Mouse (Mus musculus) adrenal gland, adult (tissue): ENCODE results near the gene Odr4.

Experiments used
- DNase-seq, 2 experiments: peaks; one replicate each; pipeline ENCODE4 v3.0.0; 2022 to 2023; ENCODE audit warnings: low spot score in 1 of 2; ENCODE audit not compliant: inconsistent age in 2 of 2

Odr4 gene

GRCm38 (mm10) chr1:150392638-150393487, at the start of gene Odr4, which contains the start of gene Tpr:
Gene Odr4 (minus strand): TSS chr1:150393080.
Gene Tpr (plus strand): TSS chr1:150392838.
- DNase-seq, result peak; percentile 99 to 100

- DNase-seq, result no peak
Measured at GRCm38 (mm10) chr1:150441731-150442130, 48.9 kb upstream of the Odr4 start.

GRCm38 (mm10) chr1:150438641-150439040, 45.8 kb upstream of the Odr4 start:
- DNase-seq, result no peak

GRCm38 (mm10) chr1:150426216-150426615, 33.3 kb upstream of the Odr4 start:
- no peak for DNase-seq

GRCm38 (mm10) chr1:150425665-150426064, 32.8 kb upstream of the Odr4 start:
- no peak for DNase-seq

GRCm38 (mm10) chr1:150418426-150418825, 25.5 kb upstream of the Odr4 start:
- no peak for DNase-seq

GRCm38 (mm10) chr1:150416006-150416405, 23.1 kb upstream of the Odr4 start:
- no peak for DNase-seq

GRCm38 (mm10) chr1:150409996-150410395, 17.1 kb upstream of the Odr4 start:
- peak in 1 of 2 experiments; percentile 71 for DNase-seq

- DNase-seq, result peak; percentile 14 to 50
Measured at GRCm38 (mm10) chr1:150407285-150407684, 14.4 kb upstream of the Odr4 start.

- DNase-seq, result no peak
Measured at GRCm38 (mm10) chr1:150404555-150404954, 11.7 kb upstream of the Odr4 start.

- DNase-seq, result no peak
Measured at GRCm38 (mm10) chr1:150403914-150404313, 11.0 kb upstream of the Odr4 start.

- no peak for DNase-seq
Measured at GRCm38 (mm10) chr1:150396001-150396400, 3.1 kb upstream of the Odr4 start.

GRCm38 (mm10) chr1:150393488-150393852, 590 bp upstream of the Odr4 start:
- DNase-seq, result no peak

- peak in 1 of 2 experiments; percentile 52 for DNase-seq
Measured at GRCm38 (mm10) chr1:150391931-150392637, 796 bp downstream of the Odr4 start.

GRCm38 (mm10) chr1:150389390-150390129, 3.3 kb downstream of the Odr4 start:
- DNase-seq, result no peak

- DNase-seq, result no peak
Measured at GRCm38 (mm10) chr1:150387572-150387971, 5.3 kb downstream of the Odr4 start.

- DNase-seq, result no peak
Measured at GRCm38 (mm10) chr1:150384138-150384537, 8.7 kb downstream of the Odr4 start.

GRCm38 (mm10) chr1:150374247-150374646, 18.6 kb downstream of the Odr4 start:
- no peak for DNase-seq

- DNase-seq, result no peak
Measured at GRCm38 (mm10) chr1:150372895-150373294, 20.0 kb downstream of the Odr4 start.

GRCm38 (mm10) chr1:150360864-150361263, 32.0 kb downstream of the Odr4 start:
- DNase-seq, result no peak

GRCm38 (mm10) chr1:150335111-150335510, 57.8 kb downstream of the Odr4 start:
- no peak for DNase-seq
